Mouse (Mus musculus): ENCODE measurements around the gene Mxd4.
A peak's percentile ranks its signal among the peaks of the same experiment; 100 is the strongest.

Gene Mxd4

GRCm38 (mm10) chr5:34168950-34169891 lies 18.3 kb downstream of the Mxd4 start, which contains the start of the genes Poln and Haus3:
Gene Poln (minus strand): TSS chr5:34169448.
Gene Haus3 (minus strand): TSS chr5:34169527.
- DNase-seq = peak; percentile 97

- DNase-seq = no peak
Observed at GRCm38 (mm10) chr5:34167857-34168256, 19.7 kb downstream of the Mxd4 start.

- no peak for DNase-seq
Observed at GRCm38 (mm10) chr5:34165793-34166192, 21.7 kb downstream of the Mxd4 start.

GRCm38 (mm10) chr5:34148476-34148875 lies 39.0 kb downstream of the Mxd4 start:
- no peak for DNase-seq

- peak in 1 of 2 experiments; percentile 8 for DNase-seq
Observed at GRCm38 (mm10) chr5:34147554-34147953, 40.0 kb downstream of the Mxd4 start.

- peak; percentile 66 to 67 for DNase-seq
Observed at GRCm38 (mm10) chr5:34139751-34140150, 47.8 kb downstream of the Mxd4 start.

GRCm38 (mm10) chr5:34132731-34133130 lies 54.8 kb downstream of the Mxd4 start:
- no peak for DNase-seq

GRCm38 (mm10) chr5:34124131-34124530 lies 63.4 kb downstream of the Mxd4 start:
- DNase-seq = no peak

Measured in cerebellum, postnatal 14 days (tissue).